9 mouse cellular contexts compared by ENCODE assay signal in the genomic region with DNA sequence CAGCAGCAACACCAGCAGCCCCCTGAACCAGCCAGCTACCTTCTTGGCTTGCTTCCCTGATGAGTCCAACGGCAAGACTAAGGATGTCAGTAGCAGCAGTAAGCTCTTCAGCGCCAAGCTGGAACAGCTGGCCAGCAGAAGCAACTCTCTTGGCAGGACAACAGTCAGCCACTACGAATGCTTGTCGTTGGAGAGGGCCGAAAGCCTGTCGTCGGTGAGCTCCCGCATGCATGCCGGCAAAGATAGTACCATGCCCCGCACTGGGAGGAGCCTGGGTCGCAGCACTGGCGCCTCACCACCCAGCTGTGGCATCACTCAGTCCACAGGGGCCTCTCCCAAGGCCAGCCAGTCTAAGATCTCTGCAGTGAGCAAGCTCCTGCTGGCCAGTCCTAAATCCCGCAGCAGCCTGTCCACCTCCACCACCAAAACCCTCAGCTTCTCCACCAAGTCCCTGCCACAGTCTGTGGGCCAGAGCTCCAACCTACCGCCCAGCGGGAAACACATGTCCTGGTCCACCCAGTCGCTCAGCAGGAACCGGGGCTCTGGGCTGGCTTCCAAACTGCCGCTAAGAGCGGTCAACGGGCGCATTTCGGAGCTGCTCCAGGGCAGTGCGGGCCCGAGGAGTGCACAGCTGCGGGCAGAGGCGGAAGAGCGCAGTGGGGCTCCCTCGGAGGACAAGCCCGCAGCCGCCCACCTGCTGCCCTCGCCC.
DNase-seq lines count a peak whose midpoint lies in the region; ATAC-seq and TF ChIP-seq lines count a peak whose summit lies in the region.
"Had no signal": no experiment of that assay in that cellular context is flagged by ENCODE, and none has a peak within 500 bp of the region (broad histone marks: within the 10 kb centered on the region; RNA-seq: fewer than 3 reads in every experiment).

No protein-coding gene starts in this region.

- H3K9ac ChIP-seq in heart, embryonic 11.5 days (ENCODE audit: low read depth, low read length): no peak overlapping the region
- H3K9ac ChIP-seq in ES-E14 (ENCODE audit: insufficient read depth, low read depth, low read length, poor library complexity, severe bottlenecking): peak overlapping the region; percentile 19; the same call in 1 of the 2 replicates
- no peak overlapping the region for H3K9ac ChIP-seq in intestine, embryonic 15.5 days

- H3K27ac ChIP-seq in heart, embryonic 10.5 days: 0 out of 2 replicates have a peak overlapping the region, but pooled peaks have one; percentile 22
- H3K27ac ChIP-seq in heart, embryonic 11.5 days (ENCODE audit: low read depth, low read length): no peak overlapping the region
- H3K27ac ChIP-seq in ES-E14 (ENCODE audit: insufficient read depth, low read depth, low read length, poor library complexity, severe bottlenecking): no peak overlapping the region
- H3K27ac ChIP-seq in embryonic facial prominence, embryonic 10.5 days (replicated peaks): peak overlapping the region; percentile 51
- no peak overlapping the region for H3K27ac ChIP-seq in intestine, embryonic 15.5 days

- no peak for DNase-seq in heart, embryonic 10.5 days (ENCODE audit: low spot score)
- no peak for DNase-seq in ES-E14 (ENCODE audit: low read depth, low spot score)
- DNase-seq in embryonic facial prominence, embryonic 10.5 days (ENCODE audit: low spot score): no peak
- no peak for DNase-seq in spleen, postnatal 10 days (ENCODE audit: low spot score in 2 of 2)
- DNase-seq in frontal cortex, postnatal 25 days (ENCODE audit: low spot score in 2 of 2): no peak
- no peak for DNase-seq in layer of hippocampus, adult 9-10 months (ENCODE audit: low spot score)

- peaks cover 41% of the 10 kb centered on the region for H3K27me3 ChIP-seq in heart, embryonic 10.5 days (ENCODE audit: insufficient read depth, poor library complexity, severe bottlenecking)
- peaks cover 6% of the 10 kb centered on the region; the same call in 1 of the 2 replicates for H3K27me3 ChIP-seq in heart, embryonic 11.5 days (ENCODE audit: control insufficient read depth, insufficient read depth, low read length)
- H3K27me3 ChIP-seq in embryonic facial prominence, embryonic 10.5 days (replicated peaks; ENCODE audit: low read depth, poor library complexity, severe bottlenecking): peaks cover 42% of the 10 kb centered on the region
- no peaks in the 10 kb centered on the region for H3K27me3 ChIP-seq in intestine, embryonic 15.5 days (replicated peaks)

- ATAC-seq in heart, embryonic 11.5 days (replicated peaks; ENCODE audit: insufficient number of reproducible peaks, low FRiP score, low TSS enrichment): no peak
- ATAC-seq in intestine, embryonic 15.5 days: 0 out of 2 replicates have a peak, but pooled peaks have one; percentile 23

- WGBS in heart, embryonic 10.5 days: 52% methylated on average over 31 of the region's 31 CpGs
- WGBS in heart, embryonic 11.5 days (ENCODE audit: insufficient replicate concordance): 57% methylated on average over 31 of the region's 31 CpGs
- WGBS in embryonic facial prominence, embryonic 10.5 days: 57% methylated on average over 31 of the region's 31 CpGs
- 67% methylated on average over 31 of the region's 31 CpGs for WGBS in intestine, embryonic 15.5 days

- in situ Hi-C loops in ES-E14 (cut with MboI; ENCODE audit: low sequenced_read_pairs in 2 of 2, unreplicated experiment in 2 of 2): no loop called here

- H3K36me3 ChIP-seq in heart, embryonic 10.5 days: peaks cover 63% of the 10 kb centered on the region
- peaks cover 31% of the 10 kb centered on the region for H3K36me3 ChIP-seq in heart, embryonic 11.5 days (ENCODE audit: control insufficient read depth, insufficient read depth, low read length)
- H3K36me3 ChIP-seq in ES-E14 (ENCODE audit: control insufficient read depth, insufficient read depth, low read length, poor library complexity, severe bottlenecking): no peaks in the 10 kb centered on the region
- peaks cover 59% of the 10 kb centered on the region for H3K36me3 ChIP-seq in embryonic facial prominence, embryonic 10.5 days (replicated peaks)
- H3K36me3 ChIP-seq in intestine, embryonic 15.5 days: no peaks in the 10 kb centered on the region; the same call in 1 of the 2 replicates

- 0 out of 2 replicates have a peak overlapping the region, but pooled peaks have one; percentile 8 for H3K4me3 ChIP-seq in heart, embryonic 10.5 days
- H3K4me3 ChIP-seq in heart, embryonic 11.5 days (ENCODE audit: low read depth, low read length): no peak overlapping the region
- peak overlapping the region; percentile 28 to 56; a peak in 3 of 4 replicates for H3K4me3 ChIP-seq in ES-E14 (ENCODE audit: insufficient read depth in 1 of 2, low read depth in 1 of 2, low read length in 2 of 2, poor library complexity in 1 of 2, severe bottlenecking in 1 of 2)
- H3K4me3 ChIP-seq in embryonic facial prominence, embryonic 10.5 days: peak overlapping the region; percentile 12; the same call in 1 of the 2 replicates
- no peak overlapping the region for H3K4me3 ChIP-seq in intestine, embryonic 15.5 days (replicated peaks)
- H3K4me3 ChIP-seq: myocyte had no signal

- no peaks in the 10 kb centered on the region for H3K9me3 ChIP-seq in heart, embryonic 10.5 days
- H3K9me3 ChIP-seq in heart, embryonic 11.5 days (replicated peaks; ENCODE audit: control insufficient read depth, low read length): no peaks in the 10 kb centered on the region
- no peaks in the 10 kb centered on the region for H3K9me3 ChIP-seq in ES-E14 (ENCODE audit: control insufficient read depth, insufficient read depth, low read depth, low read length)
- H3K9me3 ChIP-seq in embryonic facial prominence, embryonic 10.5 days: no peaks in the 10 kb centered on the region
- no peaks in the 10 kb centered on the region for H3K9me3 ChIP-seq in intestine, embryonic 15.5 days

- no peak overlapping the region; the same call in 1 of the 2 replicates for H3K4me2 ChIP-seq in heart, embryonic 11.5 days
- no peak overlapping the region for H3K4me2 ChIP-seq in intestine, embryonic 15.5 days (replicated peaks)

- peaks cover 26% of the 10 kb centered on the region for H3K4me1 ChIP-seq in heart, embryonic 10.5 days
- H3K4me1 ChIP-seq in heart, embryonic 11.5 days (ENCODE audit: control insufficient read depth, insufficient read depth, low read length): peaks cover 14% of the 10 kb centered on the region
- H3K4me1 ChIP-seq in ES-E14 (ENCODE audit: control insufficient read depth in 2 of 2, insufficient read depth in 2 of 2, low read length in 2 of 2, poor library complexity in 1 of 2): 0 out of 4 replicates have a peak, but pooled peaks cover 0 to 2% of the 10 kb centered on the region in 2 experiments
- H3K4me1 ChIP-seq in embryonic facial prominence, embryonic 10.5 days: peaks cover 12% of the 10 kb centered on the region
- peaks cover 3% of the 10 kb centered on the region; the same call in 1 of the 2 replicates for H3K4me1 ChIP-seq in intestine, embryonic 15.5 days (replicated peaks)

TF ChIP-seq in ES-E14, 5 proteins besides CTCF, POLR2A, EP300 and RAD21:
- TF ChIP-seq ZC3H11A (IDR thresholded peaks at IDR 0.05; ENCODE audit: borderline replicate concordance, low read depth, low read length) (no peak), CHD2 (IDR thresholded peaks at IDR 0.05; ENCODE audit: low read depth, low read length) (no peak), HCFC1 (IDR thresholded peaks at IDR 0.05; ENCODE audit: borderline replicate concordance, insufficient read depth, low read length) (no peak), MAFK (IDR thresholded peaks at IDR 0.05; ENCODE audit: insufficient read depth, low read depth, low read length) (no peak), ZNF384 (IDR thresholded peaks at IDR 0.05; ENCODE audit: low read depth, low read length) (no peak)
TF ChIP-seq in ES-E14: peak in this region for 0.

Comparison
In these comparisons a context has a peak if more than half of its experiments do, and no peak if none do; other contexts are left out.
1. H3K27ac ChIP-seq: peak in heart, embryonic 10.5 days (single experiment) and embryonic facial prominence, embryonic 10.5 days (single experiment); none in heart, embryonic 11.5 days (single experiment), ES-E14 (single experiment) and intestine, embryonic 15.5 days (single experiment).
2. H3K4me3 ChIP-seq: peak in heart, embryonic 10.5 days (single experiment), ES-E14 (2 of 2) and embryonic facial prominence, embryonic 10.5 days (single experiment); none in heart, embryonic 11.5 days (single experiment) and intestine, embryonic 15.5 days (single experiment).